Mouse (Mus musculus) embryo, embryonic 9.5 days (tissue): ENCODE data around the gene Mlc1.
A peak's percentile ranks its signal among the peaks of the same experiment; 100 is the strongest.

Experiments
- DNase-seq: peaks from one replicate; pipeline ENCODE4 v3.0.0-alpha.2; 2017; ENCODE audit errors: extremely low spot score

Mlc1 gene

GRCm38 (mm10) chr15:88937291-88937650, 41.5 kb downstream of the Mlc1 start:
- DNase-seq: no peak

- DNase-seq: no peak
Observed at GRCm38 (mm10) chr15:88936619-88937290, 42.1 kb downstream of the Mlc1 start.

GRCm38 (mm10) chr15:88934141-88934540, 44.7 kb downstream of the Mlc1 start:
- no peak for DNase-seq

- no peak for DNase-seq
Observed at GRCm38 (mm10) chr15:88932667-88933066, 46.1 kb downstream of the Mlc1 start.

- DNase-seq: no peak
Observed at GRCm38 (mm10) chr15:88921992-88922310, 56.9 kb downstream of the Mlc1 start.

GRCm38 (mm10) chr15:88921131-88921991, 57.4 kb downstream of the Mlc1 start:
- DNase-seq: peak; percentile 73

- no peak for DNase-seq
Observed at GRCm38 (mm10) chr15:88920065-88920464, 58.7 kb downstream of the Mlc1 start.

GRCm38 (mm10) chr15:88919328-88919727, 59.5 kb downstream of the Mlc1 start:
- DNase-seq: no peak

GRCm38 (mm10) chr15:88917126-88917525, 61.7 kb downstream of the Mlc1 start:
- no peak for DNase-seq

GRCm38 (mm10) chr15:88916366-88916765, 62.4 kb downstream of the Mlc1 start:
- no peak for DNase-seq

- no peak for DNase-seq
Observed at GRCm38 (mm10) chr15:88915046-88915445, 63.8 kb downstream of the Mlc1 start.

GRCm38 (mm10) chr15:88906347-88906746, 72.5 kb downstream of the Mlc1 start:
- no peak for DNase-seq
